Mouse (Mus musculus) left cerebral cortex, adult 18-20 months (tissue): Measurements from ENCODE around the gene Rnf141. TPM values are rescaled to one million over a fixed set of nuclear protein-coding genes. Genes with fewer than 3 reads are reported as not detected.
A peak's percentile ranks its signal among the peaks of the same experiment; 100 is the strongest.

Experiments
- DNase-seq, 2 experiments: peaks; one replicate each; pipeline ENCODE4 v3.0.0; 2021 to 2022; ENCODE audit warnings: low spot score in 2 of 2, mixed read lengths in 1 of 2
- total RNA-seq, 2 experiments: library from RNA; stranded (reverse); gene quantifications; 2 replicates each; pipeline ENCODE4 v1.2.3; 2021

The Rnf141 gene
- total RNA-seq, 2 experiments from 2014 or later, result 76.2 to 85.0 TPM

DNA sequence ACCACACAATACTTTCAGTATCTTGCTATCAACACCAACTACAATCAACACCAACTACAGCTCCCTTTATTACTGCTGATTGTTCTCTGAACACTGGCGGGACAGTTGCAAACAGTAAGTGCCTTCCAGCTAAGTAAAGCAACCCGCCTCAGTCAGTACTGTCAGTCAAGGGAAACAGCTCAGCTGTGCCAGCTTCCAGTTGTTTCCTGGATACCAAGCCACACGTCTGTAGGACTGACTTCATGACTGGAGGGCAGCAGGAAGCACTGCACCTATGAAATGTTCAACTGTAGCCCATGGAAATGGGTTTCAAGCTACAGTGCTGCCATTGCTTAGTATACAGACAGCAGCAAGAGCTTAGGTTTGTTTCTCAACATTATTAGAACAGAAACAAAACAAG lies 9.7 kb downstream of the Rnf141 start:
- no peak for DNase-seq

DNA sequence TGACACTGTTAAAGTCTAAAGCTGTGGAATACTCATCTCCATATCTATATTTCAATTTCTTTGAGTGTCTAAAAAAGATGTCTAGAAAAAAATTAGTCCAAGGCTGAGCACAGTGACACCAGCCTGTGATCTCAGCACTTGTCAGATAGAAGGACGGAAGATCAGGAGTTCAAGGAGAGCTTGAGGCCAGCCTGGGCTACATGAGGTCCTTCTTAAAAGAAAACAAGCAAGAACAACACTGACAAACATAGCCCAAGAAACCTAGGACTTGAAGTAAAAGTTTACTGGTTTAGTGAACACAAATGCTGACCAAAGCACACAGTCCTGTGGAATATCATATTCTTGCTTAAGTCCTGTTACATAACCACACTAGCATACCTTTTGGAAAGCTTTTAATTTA lies 10.2 kb downstream of the Rnf141 start:
- no peak for DNase-seq

DNA sequence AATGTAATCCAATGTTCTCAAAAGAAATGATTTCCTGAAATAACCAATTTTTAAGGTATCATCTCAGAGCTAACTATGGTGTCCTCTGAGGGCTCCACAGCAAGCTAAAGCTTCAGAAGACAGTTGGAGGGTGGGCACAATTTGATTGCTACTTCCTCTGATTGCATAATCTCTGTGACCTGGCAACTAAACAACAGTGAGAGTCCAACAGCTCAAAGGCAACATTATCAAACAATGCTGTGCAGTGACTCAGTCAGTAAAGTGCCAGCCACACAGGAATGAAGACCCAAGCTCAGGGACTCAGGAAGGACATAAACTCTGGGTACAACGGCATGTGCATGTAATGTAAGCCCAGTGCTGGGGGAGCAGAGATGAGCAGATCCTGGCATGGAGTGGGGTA lies 11.2 kb downstream of the Rnf141 start:
- DNase-seq, result no peak

DNA sequence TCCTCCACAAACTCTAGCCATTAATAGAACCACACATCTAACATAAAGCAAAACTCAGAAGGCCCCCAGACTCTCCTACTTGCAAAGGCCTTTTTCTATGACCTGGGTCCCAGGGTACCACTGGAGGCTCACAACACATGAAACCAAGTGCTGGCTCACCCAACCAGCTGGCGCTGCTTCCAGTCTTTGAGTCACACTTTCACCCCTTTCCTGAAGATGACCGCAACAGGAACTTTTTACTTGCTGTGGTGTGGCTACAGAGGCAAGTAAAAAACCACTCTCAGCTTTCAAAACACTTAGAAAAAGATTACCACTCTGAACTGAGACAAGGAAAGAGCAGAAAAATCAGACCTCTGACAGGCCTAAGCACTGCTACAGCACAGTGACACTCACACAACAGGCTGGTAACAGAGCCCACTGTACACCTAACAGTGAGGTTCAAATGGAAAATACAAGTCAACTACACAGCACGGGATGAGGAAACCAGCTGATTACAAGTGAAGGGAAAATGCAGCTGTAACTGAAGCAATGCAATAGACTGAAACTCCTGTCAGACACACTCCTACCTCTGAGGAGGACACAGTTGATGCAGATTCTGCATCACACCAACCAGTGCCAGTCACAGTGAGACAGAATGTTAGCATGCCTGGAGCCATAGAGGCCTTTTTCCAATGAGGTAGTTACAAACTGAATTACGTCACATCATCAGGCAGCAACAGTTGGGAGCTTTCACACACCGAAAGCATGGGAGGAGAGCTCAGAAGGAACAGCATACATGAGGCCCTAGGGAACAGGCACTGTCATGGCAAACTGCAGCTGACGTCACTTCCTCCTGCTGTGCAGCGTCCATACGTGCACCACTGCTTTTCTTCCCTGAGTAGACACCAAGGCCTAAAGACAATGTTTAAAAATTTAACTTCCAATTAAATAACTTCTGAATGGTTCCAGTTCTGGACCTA lies 20.0 kb downstream of the Rnf141 start:
- DNase-seq, result no peak

DNA sequence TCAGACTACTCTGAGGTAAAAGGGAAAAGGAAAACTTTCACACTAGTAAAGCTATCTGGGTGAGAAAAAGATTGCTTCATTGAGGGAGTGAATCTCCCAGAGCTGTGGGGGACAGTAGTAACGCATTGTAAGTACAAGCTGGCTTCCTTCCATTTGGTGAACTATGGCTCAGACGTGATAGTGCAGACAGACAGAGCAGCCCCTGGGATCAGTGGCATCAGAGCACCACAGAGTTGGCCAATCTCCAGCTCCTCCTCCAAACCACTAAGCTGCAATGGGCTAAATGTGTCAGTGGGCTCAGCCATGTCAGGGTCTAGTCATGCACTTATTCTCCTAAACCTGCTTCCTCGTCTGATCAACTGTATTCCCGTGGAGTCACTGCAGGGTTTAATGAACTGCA lies 20.7 kb downstream of the Rnf141 start:
- DNase-seq, result no peak

DNA sequence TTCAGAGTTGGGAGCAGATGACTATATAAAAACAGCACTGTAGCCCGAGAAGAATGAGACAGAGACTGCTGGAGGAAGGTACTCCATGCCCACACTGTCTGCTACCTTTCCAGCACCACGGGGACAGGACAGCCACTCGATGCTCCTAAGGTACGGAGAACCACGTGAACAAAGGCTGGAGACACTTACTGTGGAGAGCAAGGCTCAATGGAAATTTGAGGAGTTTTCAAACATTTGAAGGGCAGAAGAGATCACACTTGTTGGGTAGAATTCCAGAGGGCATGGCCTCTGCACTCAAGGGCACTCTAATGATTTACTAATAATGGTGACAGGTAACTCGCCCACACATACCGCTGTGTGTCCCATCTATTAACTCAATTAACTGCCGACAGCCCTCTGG lies 21.2 kb downstream of the Rnf141 start:
- no peak for DNase-seq

DNA sequence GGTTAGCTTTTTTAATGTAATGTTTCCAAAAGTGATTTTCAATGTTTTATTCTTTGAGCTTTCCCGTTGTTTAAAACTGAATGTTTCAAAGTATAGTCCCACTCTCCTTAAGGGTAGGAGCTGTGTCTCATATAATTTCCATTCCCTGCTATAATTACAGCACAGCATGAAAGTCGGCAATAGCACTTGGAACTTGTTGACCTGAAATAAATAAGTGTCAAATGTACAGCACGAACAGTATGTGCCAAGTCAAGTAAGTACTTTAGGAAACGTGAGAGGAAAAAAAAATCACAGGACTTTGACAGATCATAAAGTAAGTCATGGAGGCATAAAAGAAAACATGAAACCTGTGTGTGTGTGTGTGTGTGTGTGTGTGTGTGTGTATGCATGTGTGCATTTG lies 22.2 kb downstream of the Rnf141 start:
- DNase-seq, result no peak

DNA sequence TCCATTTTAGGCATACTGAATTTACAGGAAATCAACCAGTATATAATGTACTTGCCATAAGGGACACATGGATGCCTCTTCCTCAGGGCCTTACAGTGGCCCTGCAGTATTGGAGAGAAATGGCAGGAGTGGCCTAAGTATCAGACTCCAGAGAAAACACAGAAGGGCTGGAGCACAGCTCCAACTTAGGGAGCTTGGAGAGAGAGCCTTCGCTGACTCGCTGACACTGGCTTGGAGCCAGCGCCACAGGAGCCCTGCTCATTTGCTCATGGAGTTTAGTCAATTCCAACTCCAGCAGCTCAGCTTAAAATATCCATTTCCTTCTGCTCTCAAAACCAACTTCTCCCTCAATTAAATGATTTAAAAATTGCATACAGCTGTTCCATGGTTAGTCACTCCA lies 22.6 kb downstream of the Rnf141 start:
- DNase-seq, result peak; percentile 61 to 68

DNA sequence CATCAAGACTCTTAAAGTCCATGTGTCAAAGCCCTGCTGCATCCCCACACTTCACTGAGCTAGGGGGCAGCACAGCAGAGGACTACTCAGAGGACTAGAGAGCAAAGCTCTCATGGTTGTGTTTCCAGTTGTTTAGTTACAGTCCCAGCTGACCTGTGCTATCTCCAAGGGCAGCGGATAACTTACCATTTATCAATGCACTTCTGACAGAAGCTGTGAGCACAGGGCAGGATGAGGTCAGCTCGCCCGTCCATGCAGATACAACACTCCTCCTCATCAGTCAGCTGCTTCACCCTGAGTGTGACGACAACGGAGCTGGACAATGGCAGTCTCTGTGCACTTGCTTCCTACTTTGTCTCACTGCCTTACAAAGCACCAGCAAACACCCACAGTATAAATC lies 23.2 kb downstream of the Rnf141 start:
- DNase-seq, result no peak

DNA sequence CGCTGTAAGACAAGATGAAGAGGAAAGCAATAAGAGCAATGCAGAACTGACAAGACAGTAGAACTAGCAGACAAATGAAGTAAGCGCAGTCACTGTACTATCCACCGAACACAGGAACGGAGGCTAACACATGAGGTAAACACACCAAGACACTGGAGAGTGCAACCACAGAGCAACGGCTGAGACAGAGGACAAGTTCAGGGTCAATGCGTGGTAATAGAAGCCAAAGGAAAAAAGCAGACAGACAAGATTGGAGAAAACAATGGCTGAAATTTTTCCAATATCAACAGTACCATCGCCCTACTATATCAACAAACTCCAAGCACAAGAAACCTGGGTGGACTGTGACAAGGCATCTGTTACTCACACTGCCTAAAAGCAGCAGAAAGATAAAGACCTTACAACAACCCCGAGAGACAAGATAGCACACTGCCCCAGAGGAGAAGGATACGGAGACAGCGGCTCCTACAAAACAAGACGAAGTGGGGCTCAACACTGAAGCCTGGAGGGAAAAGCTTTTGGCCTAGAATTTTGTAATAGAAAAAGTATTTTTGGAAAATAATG lies 25.4 kb downstream of the Rnf141 start:
- DNase-seq, result no peak

DNA sequence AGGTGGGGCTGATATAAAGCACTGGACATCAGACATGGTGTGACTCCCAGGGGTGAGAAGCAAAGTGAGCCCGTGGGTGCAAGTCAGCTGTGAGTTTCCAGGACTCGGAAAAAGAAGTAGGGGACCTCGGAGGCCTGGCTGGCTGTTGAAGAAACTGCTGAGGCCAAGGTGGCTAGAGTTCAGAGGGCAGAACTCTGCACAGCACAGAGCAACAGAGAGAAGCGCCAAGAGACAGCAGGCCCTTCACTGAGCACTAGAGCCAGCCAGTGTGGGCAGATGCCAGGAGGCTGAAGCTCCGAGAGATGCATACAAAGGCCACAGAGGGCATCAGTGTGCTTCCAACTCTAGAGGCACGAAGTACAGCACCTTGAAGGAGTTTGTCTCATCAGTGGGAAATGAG lies 26.1 kb downstream of the Rnf141 start:
- no peak for DNase-seq

DNA sequence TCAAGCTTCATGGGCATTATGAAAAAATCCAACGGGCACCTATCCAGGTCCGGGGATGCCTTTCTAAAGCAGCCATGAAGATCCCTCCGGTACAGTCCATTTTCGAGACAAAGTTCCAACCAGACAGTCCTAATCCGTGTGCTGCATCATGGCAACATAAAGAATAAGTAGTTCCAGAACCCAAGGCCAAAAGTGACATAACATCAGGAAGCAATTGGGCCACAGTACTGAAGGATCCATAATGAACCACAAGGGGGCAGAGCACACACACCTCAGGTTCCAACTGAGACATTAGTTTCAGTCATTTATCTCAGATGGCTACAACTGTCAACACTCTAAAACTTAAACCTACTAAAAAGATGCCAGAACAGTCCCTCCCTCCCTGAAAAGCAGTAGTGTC lies 28.2 kb downstream of the Rnf141 start:
- peak; percentile 49 to 50 for DNase-seq

DNA sequence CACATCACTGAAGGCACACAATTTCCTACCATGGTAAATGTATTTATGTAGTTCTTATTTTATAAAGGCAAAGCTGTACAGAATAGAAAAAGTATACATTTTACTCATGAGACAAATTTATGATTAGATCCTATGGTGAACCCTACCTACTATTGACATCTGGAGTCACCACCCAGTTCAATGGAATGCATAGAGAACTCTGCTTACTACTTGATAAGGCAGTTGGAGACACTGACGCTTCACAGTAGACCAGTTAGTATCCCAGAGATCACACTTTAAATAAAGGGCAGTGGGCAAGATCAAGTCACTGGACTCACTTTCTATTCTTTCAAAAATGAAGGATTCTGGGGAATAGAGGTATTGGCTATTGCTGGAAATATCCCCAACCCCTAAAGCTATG lies 30.3 kb downstream of the Rnf141 start:
- no peak for DNase-seq

DNA sequence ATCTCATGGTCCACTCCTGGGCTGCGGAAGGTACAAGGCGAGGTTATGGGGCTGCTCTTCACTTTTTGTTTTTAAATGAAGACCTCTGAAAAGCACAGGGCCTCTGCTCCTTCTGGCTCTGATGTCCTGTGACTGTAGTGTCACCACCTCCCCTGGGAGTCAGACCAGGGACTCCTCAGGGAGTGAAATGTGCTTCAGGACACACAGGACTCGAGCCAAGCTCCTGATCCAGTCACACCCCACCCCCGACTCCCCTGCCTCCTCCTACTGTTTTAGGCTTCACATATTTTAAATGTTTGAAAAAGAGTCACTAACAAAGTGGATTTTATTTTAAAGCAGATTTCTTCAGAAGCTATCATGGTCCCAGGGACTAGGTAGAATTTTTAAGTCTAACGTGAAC lies 32.7 kb downstream of the Rnf141 start:
- DNase-seq, result no peak

DNA sequence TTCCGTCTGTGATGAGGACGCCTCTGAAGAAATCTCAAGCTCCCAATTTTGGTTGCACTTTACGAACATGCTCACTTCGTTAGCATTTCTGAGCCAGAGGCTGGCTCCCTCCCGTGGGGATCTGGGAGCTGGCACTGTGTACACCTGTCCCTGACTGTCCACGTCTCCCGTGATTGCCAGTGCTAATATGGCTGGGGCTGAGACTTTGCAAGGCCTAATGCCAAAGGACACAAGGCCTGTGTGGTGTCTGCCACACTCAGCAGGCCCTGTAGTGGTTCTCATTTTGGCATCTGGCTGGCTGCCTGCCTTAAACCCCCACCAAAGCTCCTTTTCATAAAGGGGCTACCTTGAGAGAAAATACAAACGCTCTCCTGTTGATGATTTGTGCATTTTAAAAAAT lies 33.3 kb downstream of the Rnf141 start:
- no peak for DNase-seq

DNA sequence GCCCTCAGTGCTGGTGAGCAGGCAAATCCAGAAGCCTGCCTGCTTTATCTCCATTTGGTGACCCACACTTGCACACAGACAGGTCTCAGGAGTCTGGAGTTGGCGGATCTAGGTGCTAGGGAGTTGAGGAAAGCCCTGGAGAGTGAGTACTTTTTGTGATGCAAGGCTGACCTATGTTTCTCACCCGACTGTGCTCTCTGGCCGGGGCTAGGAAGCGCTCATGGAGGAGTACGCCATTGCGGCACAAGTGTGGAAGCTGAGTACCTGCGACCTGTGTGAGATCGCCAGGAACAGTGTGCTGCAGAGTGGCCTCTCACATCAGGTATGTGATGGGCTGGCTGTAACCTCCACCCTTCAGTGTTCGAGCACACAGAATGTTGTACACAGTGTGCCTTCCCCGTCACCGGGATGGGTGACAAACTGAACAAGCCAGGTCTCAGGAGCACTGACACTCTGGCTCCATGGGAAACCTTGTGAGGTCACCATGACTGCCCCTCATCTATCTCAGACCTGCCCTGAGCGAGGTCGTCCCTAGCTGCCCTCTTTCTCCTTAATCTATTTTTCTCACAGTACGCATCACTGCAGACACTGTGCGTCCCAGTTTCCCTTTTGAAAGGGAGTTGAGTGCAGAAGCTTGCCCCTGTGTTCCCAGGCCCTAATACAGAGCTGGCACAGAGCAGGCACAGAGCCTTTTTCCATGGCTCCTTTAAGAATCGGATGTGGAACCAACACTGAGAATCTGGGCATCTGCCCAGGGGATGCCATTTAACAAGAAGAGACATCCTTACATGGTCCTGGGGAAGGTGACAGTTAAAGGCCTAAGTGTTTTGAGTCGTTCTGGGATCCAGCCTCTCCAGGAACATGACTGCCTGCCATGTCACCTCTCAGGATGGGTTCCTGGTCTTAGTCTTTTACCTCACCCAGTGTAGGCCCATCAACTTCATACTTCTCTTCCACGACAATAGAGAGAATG lies 34.4 kb downstream of the Rnf141 start:
- DNase-seq, result no peak

DNA sequence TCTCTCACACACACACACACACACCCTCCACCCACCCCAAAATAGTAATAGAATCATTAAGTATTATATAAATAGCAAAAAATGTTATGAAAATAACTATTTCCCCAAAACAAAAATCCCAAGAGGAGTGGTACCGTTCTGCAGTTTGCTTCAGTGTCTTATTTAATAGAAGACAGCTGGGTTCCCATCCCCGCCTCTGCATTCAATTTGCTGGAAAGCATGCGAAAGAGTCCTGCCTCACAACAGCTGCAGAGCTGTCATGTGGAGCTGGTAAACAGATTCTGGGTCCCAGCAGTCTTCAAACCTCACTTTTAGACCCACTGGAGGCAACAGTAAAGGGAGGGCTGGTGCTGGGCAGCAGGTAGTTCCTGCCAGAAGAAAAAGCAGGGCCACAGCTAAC lies 35.3 kb downstream of the Rnf141 start:
- DNase-seq, result no peak

DNA sequence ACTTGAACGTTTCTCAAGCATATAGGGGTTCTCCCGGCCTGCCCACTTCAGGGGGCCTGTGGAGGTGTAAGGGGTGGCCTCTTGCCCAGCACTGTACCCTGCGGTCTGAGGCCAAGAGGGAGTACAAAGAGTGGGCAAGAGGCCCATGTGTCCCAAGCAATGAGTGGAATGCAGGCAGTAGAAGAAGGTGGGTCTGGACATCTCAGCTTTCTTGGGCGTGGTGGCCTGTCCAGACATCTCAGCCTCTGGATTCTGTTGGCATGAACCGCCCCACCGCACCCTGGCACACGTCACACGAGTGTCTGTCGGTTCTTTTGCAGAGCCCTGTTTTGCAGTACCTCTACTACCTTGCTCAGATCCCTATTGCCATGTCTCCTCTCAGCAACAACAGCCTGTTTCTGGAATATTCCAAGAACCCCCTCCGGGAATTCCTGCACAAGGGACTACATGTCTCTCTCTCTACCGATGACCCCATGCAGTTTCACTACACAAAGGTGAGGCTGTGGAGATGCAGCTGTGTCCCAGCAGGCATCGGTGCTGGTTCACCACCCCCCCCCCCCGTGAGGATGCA lies 36.7 kb downstream of the Rnf141 start:
- DNase-seq, result no peak

DNA sequence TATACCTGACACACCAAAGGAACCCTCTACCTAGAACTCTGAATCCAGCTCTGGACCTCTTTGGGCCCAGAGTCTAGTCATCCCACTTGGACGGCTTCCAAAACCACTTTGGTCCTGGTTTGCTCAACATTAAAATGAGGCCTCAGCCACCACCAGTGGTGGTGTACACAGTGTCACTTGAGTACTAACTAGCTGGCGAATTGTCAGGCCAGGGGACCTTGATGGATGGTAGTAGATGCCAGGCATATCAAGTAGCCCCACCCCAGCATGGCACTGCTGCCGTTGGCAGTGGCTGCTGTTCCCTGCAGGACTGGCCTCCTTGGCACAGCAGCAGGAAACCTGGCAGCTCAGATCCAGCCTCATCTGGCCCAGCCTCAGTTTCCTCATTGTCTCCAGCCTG lies 40.0 kb downstream of the Rnf141 start:
- DNase-seq, result no peak

DNA sequence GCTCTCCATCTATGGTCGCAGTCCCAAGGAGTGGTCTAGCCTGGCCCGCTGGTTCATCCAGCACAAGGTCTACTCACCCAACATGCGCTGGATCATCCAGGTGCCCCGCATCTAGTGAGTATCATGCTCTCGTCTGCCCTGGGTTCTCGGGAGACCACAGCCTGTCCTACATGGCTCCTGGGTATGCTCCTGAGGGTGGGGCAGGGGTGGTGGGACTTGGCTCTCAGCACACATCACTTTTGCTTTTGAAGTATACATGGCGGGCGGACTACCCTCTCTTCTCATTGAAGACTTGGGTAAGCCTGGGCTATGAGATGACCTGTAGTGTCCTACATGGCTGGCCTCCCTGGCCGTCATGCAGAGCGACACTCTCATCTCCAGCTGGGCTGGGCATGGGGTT lies 41.1 kb downstream of the Rnf141 start:
- DNase-seq, result no peak

DNA sequence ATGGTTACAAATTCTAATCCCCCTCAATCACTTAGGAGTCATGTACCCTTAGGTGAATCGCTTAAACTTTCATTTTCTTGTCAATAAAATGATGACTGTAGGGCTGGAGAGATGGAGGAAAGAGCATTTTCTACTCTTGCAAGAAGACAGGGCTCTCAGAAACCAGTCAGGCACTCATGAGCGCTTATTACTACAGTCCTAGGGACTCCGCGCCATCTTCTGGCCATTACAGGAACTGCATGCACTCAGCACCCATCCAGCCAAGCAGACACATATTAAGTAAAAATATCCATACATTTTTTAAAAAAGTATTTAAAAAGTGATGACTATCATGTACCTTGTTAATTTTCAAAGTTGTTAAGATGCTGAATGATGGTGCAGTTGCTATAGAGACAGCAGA lies 43.2 kb downstream of the Rnf141 start:
- peak; percentile 88 to 92 for DNase-seq
